Mouse (Mus musculus) bone marrow, adult 2 months (tissue): ENCODE measurements at regions not wholly inside any gene's neighbourhood (a gene's known extent, or its start where the extent isn't known, plus 50 kb on each side); places are given as distances from the start of the nearest gene placed in this dataset.

Experiments used
- CTCF ChIP-seq: fragments of 200-500 bp; IDR thresholded peaks from 2 replicates; pipeline ENCODE4 v1.5.1; 2011; ENCODE audit warnings: low read length, control low read depth; ENCODE audit not compliant: control insufficient read depth, insufficient read depth
- POLR2A ChIP-seq: fragments of 200-500 bp; IDR thresholded peaks from 2 replicates; pipeline ENCODE4 v1.6.1; 2011; ENCODE audit warnings: low read depth, mild to moderate bottlenecking, control low read depth, low read length, borderline replicate concordance; ENCODE audit not compliant: control insufficient read depth

GRCm38 (mm10) chr1:61288946-61289345 is 311.2 kb downstream of the Icos start:
- TF ChIP-seq CTCF (no peak), POLR2A (no peak)
